Mouse (Mus musculus): ENCODE measurements around the gene Itga7.
"Not testable (repeated sequence)": the region's sequence is repeated elsewhere in the genome, so short reads cannot be mapped to it uniquely, and the experiment has no call there.

Gene Itga7

GRCm38 (mm10) chr10:128980644-128981365 lies 47.2 kb downstream of the Itga7 start:
- DNase-seq (ENCODE audit: low read depth in 1 of 2, low spot score in 2 of 2), result no peak

DNA sequence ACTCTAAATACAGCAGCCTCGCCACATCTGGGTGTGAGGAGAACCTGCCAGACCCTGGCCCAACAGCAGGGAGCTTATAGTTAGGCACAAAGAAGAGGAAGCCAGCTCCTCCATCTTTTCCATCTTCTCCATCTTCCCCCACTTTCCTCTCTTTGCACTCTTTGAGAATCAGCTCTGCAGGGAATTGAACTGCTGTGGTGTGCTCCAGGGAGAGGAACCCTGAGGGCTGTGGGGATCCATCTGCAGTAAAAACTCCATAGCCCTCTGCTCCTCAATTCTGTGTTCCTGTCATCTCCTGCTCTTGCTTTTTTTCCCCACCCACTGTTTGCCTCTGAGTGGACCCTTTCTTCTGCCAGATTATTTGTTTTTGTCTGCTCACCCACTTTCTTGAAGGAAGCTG lies 55.5 kb downstream of the Itga7 start, which contains the start of gene Olfr9:
Olfr9 (plus strand) TSS at position 301 of the 400 bp plus-strand sequence.
- DNase-seq (ENCODE audit: low read depth in 1 of 2, low spot score in 2 of 2), result not testable (repeated sequence)

- not testable (repeated sequence) for DNase-seq (ENCODE audit: low read depth in 1 of 2, low spot score in 2 of 2)
Observed at GRCm38 (mm10) chr10:128990129-128990850, 56.7 kb downstream of the Itga7 start.

DNA sequence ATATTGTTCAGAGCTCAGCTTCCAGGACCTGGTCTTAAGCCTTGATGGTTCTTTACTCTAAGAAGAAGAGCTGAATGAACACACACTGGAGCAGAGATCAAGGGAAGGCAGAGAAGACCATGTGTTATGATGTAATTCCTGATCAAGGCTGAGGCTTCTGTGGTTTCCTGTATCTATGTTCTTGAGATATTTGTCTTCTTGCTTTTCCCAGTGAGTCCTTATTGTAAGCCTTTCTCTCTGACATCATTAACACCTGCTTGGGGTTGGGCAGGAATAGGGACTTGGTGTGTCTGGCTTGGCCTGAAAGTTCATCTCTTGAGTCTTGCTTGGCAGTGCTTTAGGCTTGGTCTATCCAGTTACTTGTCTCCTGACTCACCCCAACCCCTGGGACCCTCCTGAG lies 57.4 kb downstream of the Itga7 start:
- DNase-seq (ENCODE audit: low read depth in 1 of 2, low spot score in 2 of 2), result no peak

DNA sequence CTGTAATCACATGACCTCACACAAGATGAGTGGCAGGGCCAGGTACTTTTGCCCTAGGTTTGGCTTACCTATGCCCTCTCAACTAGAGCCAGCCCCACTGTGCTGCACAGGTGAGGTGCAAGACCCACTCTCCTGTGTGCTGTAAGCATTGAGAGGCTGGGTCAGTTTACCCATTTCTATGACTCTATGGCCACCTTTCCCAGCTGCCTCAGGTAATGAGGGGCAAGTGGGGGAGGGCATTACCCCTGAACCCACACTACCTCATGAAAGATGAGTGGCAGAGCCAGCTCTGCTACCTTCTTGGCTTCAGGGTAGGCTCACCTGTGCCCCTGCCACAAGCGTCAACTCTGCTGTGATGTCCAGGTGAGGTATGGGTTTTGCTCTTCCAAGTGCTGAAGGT lies 62.2 kb downstream of the Itga7 start:
- DNase-seq (ENCODE audit: low read depth in 1 of 2, low spot score in 2 of 2), result no peak

DNA sequence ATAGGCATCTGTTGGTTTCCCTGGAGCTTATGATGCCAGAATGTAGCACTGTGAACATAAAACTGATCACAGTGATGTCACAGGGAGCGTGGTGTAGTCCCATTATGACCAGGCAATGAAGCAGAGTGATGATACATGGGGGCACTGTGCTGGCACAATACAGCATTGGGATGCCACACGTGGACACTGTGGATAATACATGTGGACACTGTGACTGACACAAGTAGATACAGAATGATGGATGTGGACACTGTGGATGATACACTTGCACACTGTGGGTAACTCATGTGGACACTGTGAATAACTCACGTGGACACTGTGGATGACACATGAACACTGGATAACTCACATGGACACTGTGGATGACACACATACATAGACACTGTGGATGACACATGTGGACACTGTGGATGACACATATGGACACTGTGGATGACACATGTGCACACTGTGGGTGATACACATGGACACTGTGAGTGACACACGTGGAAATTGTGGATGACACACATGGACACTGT lies 63.0 kb downstream of the Itga7 start:
- no peak for DNase-seq (ENCODE audit: low read depth in 1 of 2, low spot score in 2 of 2)

GRCm38 (mm10) chr10:129004032-129004920 lies 70.7 kb downstream of the Itga7 start:
- no peak for DNase-seq (ENCODE audit: low read depth in 1 of 2, low spot score in 2 of 2)

All from monocyte, adult 2 months (primary cell).